Mouse (Mus musculus): Measurements from ENCODE around the gene Spef1.

DNA sequence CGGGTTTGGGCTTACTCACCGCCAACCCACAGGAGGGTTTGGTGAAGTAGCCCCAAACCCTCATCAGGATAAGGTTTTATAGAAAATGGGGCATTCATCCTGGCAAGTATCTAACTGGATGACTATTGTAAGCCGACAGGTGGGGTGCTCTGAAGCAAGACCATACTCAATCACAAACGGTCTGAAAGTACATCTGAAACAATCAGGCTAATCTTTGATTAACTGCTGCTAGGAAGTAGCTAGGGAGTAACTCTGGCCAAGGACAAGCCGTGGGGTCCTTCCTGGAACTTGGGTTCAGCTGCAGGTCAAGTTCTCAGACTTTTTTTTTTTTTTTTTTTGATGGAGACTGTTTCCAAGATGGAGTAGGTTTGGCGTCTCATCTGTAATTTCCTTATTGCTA is 19.1 kb downstream of the Spef1 start:
- TF ChIP-seq CTCF (IDR thresholded peaks at IDR 0.05; ENCODE audit: extremely low read depth, insufficient read length, insufficient replicate concordance, low read depth, low read length) (no peak), POLR2A (IDR thresholded peaks at IDR 0.05; ENCODE audit: low read depth, low read length) (no peak)

Measured in small intestine, adult 2 months (tissue).